Mouse (Mus musculus): ENCODE data around the gene Ppp1r27.
"Not testable (repeated sequence)": the region's sequence is repeated elsewhere in the genome, so short reads cannot be mapped to it uniquely, and the experiment has no call there.

The Ppp1r27 gene

GRCm38 (mm10) chr11:120550810-120551440 lies at the start of gene Ppp1r27:
TSS of gene Ppp1r27 (minus strand) at chr11:120551132.
- no peak for DNase-seq (ENCODE audit: extremely low read depth, low read depth)

- no peak for DNase-seq (ENCODE audit: extremely low read depth, low read depth)
These were observed 49.8 kb upstream of the Ppp1r27 start for GRCm38 (mm10) chr11:120600716-120601115.

- DNase-seq (ENCODE audit: extremely low read depth, low read depth) = no peak
These were observed 48.1 kb upstream of the Ppp1r27 start for GRCm38 (mm10) chr11:120598990-120599549.

- DNase-seq (ENCODE audit: extremely low read depth, low read depth) = peak; percentile 78
These were observed 47.5 kb upstream of the Ppp1r27 start, which contains the start of the genes Alyref and Anapc11 for GRCm38 (mm10) chr11:120598283-120598989. TSS of gene Alyref (minus strand) at chr11:120598365. TSS of gene Anapc11 (plus strand) at chr11:120598421.

- no peak for DNase-seq (ENCODE audit: extremely low read depth, low read depth)
These were observed 46.6 kb upstream of the Ppp1r27 start for GRCm38 (mm10) chr11:120597240-120598235.

- DNase-seq (ENCODE audit: extremely low read depth, low read depth) = peak; percentile 78
These were observed 37.6 kb upstream of the Ppp1r27 start for GRCm38 (mm10) chr11:120588531-120588930.

- DNase-seq (ENCODE audit: extremely low read depth, low read depth) = no peak
These were observed 33.0 kb upstream of the Ppp1r27 start for GRCm38 (mm10) chr11:120583937-120584336.

- not testable (repeated sequence) for DNase-seq (ENCODE audit: extremely low read depth, low read depth)
These were observed 32.0 kb upstream of the Ppp1r27 start for GRCm38 (mm10) chr11:120582982-120583293.

GRCm38 (mm10) chr11:120582268-120582981 lies 31.5 kb upstream of the Ppp1r27 start:
- DNase-seq (ENCODE audit: extremely low read depth, low read depth) = peak; percentile 54

GRCm38 (mm10) chr11:120581490-120582267 lies 30.7 kb upstream of the Ppp1r27 start, which contains the start of gene Arhgdia:
TSS of gene Arhgdia (minus strand) at chr11:120581624.
- no peak for DNase-seq (ENCODE audit: extremely low read depth, low read depth)

- no peak for DNase-seq (ENCODE audit: extremely low read depth, low read depth)
These were observed 30.0 kb upstream of the Ppp1r27 start for GRCm38 (mm10) chr11:120580871-120581331.

- DNase-seq (ENCODE audit: extremely low read depth, low read depth) = peak; percentile 58
These were observed 29.3 kb upstream of the Ppp1r27 start for GRCm38 (mm10) chr11:120580190-120580589.

- no peak for DNase-seq (ENCODE audit: extremely low read depth, low read depth)
These were observed 28.6 kb upstream of the Ppp1r27 start for GRCm38 (mm10) chr11:120579316-120580107.

- DNase-seq (ENCODE audit: extremely low read depth, low read depth) = no peak
These were observed 27.8 kb upstream of the Ppp1r27 start for GRCm38 (mm10) chr11:120578694-120579243.

GRCm38 (mm10) chr11:120578024-120578693 lies 27.2 kb upstream of the Ppp1r27 start:
- DNase-seq (ENCODE audit: extremely low read depth, low read depth) = no peak

GRCm38 (mm10) chr11:120577211-120578023 lies 26.5 kb upstream of the Ppp1r27 start:
- no peak for DNase-seq (ENCODE audit: extremely low read depth, low read depth)

- DNase-seq (ENCODE audit: extremely low read depth, low read depth) = no peak
These were observed 25.5 kb upstream of the Ppp1r27 start for GRCm38 (mm10) chr11:120576365-120576981.
